Mouse (Mus musculus): ENCODE data around the gene Tmem143.

DNA sequence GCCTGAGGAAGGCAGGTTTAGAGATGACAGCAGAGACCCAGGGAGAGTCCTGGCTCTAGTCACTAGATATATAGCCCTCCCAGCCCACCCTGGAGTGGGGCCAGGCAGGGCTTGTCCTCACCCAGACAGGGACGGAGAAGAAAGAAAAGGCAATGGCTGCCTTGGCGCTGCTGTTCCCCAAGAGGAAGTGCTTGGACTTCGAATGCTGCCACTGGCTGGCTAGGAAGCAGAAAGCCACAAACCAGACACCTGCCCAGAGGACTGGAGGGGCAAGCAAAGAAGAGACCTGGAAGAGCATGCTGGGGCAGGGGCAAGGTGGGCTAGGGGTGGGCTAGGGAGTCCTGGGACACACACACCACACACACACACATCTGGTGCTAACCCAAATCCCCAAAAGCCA is 9.5 kb upstream of the Tmem143 start:
- TF ChIP-seq CTCF (IDR thresholded peaks at IDR 0.05; ENCODE audit: borderline replicate concordance, insufficient read depth, low read depth, low read length) (no peak), POLR2A (IDR thresholded peaks at IDR 0.05; ENCODE audit: borderline replicate concordance, insufficient read depth, low read length) (no peak)
